Mouse (Mus musculus) cortical plate, adult 2 months (tissue): ENCODE measurements around the gene 1700013H16Rik.

Source experiments
- CTCF ChIP-seq: fragments of 200-500 bp; IDR thresholded peaks from 2 replicates; pipeline ENCODE4 v1.5.1; 2011; ENCODE audit warnings: mild to moderate bottlenecking, control low read depth, low read length; ENCODE audit not compliant: insufficient read depth; ENCODE audit errors: extremely low read depth
- POLR2A ChIP-seq: fragments of 200-500 bp; IDR thresholded peaks from 2 replicates; pipeline ENCODE4 v1.6.1; 2011; ENCODE audit warnings: mild to moderate bottlenecking, low read length, control low read depth; ENCODE audit not compliant: insufficient read depth; ENCODE audit errors: extremely low read depth

DNA sequence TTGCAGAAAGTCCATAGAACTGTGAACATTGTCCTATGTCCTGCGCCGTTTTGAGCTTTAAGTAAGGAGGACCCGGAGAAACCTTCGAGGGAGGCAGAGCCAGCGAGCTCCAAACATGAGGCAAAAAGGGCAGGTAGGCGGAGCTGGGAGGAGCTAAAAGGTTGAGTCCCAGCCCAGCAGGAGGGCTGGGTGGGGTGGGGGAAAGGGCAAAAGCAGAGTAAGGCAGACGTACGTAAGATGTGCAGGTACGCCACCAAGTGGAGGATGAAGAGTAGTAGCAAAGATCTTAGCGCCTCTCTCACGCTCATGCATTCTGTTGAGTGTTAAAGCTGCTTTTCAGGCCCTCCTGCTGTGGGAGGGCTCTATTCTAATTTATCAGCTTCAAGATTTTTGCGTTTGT is 18.6 kb upstream of the 1700013H16Rik start, which contains the start of gene Zfp36l3:
- no peak for TF ChIP-seq POLR2A
- TF ChIP-seq CTCF, result no peak
